Mouse (Mus musculus): Measurements from ENCODE around the gene Jpt1. TPM values are rescaled to one million over a fixed set of nuclear protein-coding genes. Genes with fewer than 3 reads are reported as not detected.
A peak's percentile ranks its signal among the peaks of the same experiment; 100 is the strongest.

The Jpt1 gene
- total RNA-seq, 2 experiments from 2014 or later: 158 to 161 TPM

DNA sequence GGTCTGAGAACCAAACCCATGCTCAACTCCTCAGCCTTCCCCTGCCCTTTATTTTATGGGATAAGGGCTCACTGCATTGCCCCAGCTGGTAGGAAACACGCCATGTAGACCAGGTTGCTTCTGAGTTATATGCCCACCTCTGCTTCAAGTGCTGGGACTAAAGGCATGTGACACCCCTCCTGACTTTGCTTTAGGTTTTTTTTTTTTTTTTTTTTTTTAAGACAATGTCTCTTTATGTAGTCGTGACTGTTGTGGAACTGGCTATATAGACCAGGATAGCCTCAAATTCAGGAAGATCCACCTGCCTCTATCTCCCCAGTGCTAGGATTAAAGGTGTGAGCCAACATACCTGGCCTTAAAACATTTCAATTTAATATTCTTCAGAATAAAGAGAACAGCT lies 8.5 kb upstream of the Jpt1 start:
- no peak for TF ChIP-seq CTCF (IDR thresholded peaks at IDR 0.05)
- no peak overlapping the region for H3K4me3 ChIP-seq
- no peak overlapping the region for H3K27ac ChIP-seq
- intact Hi-C loops (cut with DNase I): no loop called here
- no peak for DNase-seq (ENCODE audit: extremely low spot score in 1 of 2, low spot score in 2 of 2)

DNA sequence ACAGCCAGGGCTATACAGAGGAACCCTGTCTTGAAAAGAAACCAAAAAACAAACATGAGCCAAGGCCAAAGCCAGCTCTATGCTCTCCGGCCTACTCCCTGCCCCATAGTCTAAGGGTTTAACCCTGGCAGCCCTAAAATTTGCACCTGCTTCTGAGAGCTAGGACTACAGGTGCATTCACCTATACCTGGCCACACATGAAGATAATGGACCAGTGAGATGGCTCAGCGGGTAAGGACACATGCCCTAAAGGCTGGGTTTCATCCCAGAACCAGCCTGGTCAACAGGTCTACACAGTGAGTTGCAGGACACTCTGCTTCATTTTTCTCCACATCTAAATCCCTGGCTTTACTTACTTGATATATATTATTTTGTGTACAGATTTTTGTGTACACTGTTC lies 8.1 kb upstream of the Jpt1 start:
- Histone ChIP-seq H3K27ac (no peak overlapping the region), H3K4me3 (no peak overlapping the region)
- no peak for TF ChIP-seq CTCF (IDR thresholded peaks at IDR 0.05)
- DNase-seq (ENCODE audit: extremely low spot score in 1 of 2, low spot score in 2 of 2): no peak
- intact Hi-C loops (cut with DNase I): no loop called here

DNA sequence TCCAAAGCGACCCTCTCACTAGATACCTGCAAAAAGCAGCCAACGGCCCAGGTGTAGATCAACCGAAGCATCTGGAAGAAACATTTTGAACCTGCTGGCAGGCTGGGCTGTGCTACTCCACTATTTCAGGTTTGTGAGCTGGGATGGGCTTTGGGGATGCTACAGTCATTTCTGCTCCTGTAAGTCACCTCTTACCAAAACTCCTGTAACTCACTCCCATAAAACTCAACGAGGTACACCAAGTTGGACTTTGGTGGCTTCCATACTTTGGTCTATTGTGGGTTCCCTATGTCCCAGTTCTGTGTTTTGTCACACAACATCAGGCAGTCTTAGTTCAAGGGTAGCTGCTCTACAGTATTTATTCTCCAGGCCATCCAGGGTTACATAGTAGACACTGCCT lies 6.9 kb upstream of the Jpt1 start:
- Histone ChIP-seq H3K4me3 (no peak overlapping the region), H3K27ac (no peak overlapping the region)
- DNase-seq (ENCODE audit: extremely low spot score in 1 of 2, low spot score in 2 of 2): no peak
- intact Hi-C loops (cut with DNase I): loop anchor here (2.0 kb wide), 1 partner anchor 14 kb away; no protein-coding TSS in a partner anchor
- no peak for TF ChIP-seq CTCF (IDR thresholded peaks at IDR 0.05)

DNA sequence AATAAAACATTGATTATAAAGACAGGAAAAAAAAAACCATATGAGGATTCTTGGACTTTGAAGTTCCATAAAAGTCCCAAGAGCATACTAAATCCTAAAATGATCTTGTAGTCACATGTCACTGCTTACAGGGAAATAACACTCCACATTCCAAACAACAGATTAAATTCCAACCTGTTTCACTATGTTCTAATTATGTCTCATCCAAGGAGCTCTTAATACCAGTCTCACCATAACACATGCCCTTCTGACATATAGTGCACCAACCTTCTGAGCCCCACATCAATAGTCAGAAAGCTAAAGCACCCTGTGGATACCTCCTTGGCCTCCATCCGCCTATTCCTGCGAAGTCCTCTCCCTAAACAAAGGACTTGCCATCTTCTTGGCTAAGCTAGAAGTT lies 6.0 kb upstream of the Jpt1 start:
- intact Hi-C loops (cut with DNase I): loop anchor here (2.0 kb wide), 1 partner anchor 15 kb away; no protein-coding TSS in a partner anchor
- Histone ChIP-seq H3K27ac (no peak overlapping the region), H3K4me3 (no peak overlapping the region)
- no peak for DNase-seq (ENCODE audit: extremely low spot score in 1 of 2, low spot score in 2 of 2)
- TF ChIP-seq CTCF (IDR thresholded peaks at IDR 0.05): no peak

DNA sequence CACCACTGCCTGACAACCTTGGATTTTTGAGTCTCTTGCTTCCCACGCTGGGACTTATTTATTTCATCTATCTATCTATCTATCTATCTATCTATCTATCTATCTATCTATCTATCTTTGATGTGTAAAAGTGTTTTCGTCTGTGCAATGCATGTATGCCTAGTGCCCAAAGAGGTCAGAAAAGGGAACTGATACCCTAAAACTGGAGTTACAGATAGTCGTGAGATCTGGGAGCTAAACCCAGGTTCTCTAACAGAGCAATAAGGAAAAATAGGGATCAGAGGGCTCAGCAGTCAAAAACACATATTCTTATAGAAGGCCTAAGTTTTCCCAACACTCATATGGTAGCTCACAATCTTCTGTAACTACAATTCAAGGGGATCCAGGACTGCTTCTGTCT lies 5.4 kb upstream of the Jpt1 start:
- intact Hi-C loops (cut with DNase I): no loop called here
- Histone ChIP-seq H3K27ac (no peak overlapping the region), H3K4me3 (no peak overlapping the region)
- no peak for DNase-seq (ENCODE audit: extremely low spot score in 1 of 2, low spot score in 2 of 2)
- TF ChIP-seq CTCF (IDR thresholded peaks at IDR 0.05): no peak

DNA sequence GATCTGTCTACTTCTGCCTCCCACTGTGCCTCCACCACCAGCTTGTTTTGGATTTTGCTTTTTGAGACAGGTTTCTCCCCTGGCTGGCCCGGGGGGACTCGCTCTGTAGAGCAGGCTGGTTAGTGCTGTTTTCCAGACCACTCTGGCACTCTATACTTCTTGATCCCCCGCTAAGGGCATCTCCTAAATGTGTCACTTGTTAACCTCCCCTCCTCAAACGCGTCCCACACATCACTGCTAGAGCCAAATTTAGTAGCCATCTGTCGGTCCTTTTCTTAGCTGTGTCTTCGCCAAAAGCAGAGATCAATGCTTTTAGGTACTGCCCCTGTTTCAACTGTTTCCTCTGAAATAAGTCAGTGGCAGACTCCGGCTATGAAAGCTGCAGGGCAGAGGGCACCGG lies 4.5 kb upstream of the Jpt1 start:
- Histone ChIP-seq H3K27ac (peak overlapping the region; percentile 66), H3K4me3 (no peak overlapping the region)
- peak in 1 of 2 experiments; percentile 31 for DNase-seq (ENCODE audit: extremely low spot score in 1 of 2, low spot score in 2 of 2)
- TF ChIP-seq CTCF (IDR thresholded peaks at IDR 0.05): no peak
- intact Hi-C loops (cut with DNase I): no loop called here

DNA sequence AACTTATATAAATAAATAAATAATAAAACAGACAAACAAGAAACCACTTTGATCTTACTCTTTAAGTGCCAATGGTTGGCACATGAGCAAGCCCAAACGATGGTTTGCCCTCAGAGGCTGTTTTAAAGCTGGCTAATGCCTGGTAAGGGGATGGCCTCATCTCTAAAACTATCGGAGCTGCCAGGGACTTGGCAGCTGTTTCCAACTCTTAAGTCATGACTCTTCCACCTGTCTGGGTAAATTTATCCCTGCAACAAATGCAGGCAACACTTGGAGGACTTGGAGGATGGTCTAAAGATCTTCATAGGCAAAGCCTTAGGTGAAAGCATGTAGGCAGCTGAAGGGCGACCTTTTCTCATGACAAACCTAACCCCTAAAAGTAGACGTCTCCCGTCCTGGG lies 2.8 kb upstream of the Jpt1 start:
- DNase-seq (ENCODE audit: extremely low spot score in 1 of 2, low spot score in 2 of 2): no peak
- no peak for TF ChIP-seq CTCF (IDR thresholded peaks at IDR 0.05)
- Histone ChIP-seq H3K27ac (no peak overlapping the region), H3K4me3 (no peak overlapping the region)
- intact Hi-C loops (cut with DNase I): no loop called here

DNA sequence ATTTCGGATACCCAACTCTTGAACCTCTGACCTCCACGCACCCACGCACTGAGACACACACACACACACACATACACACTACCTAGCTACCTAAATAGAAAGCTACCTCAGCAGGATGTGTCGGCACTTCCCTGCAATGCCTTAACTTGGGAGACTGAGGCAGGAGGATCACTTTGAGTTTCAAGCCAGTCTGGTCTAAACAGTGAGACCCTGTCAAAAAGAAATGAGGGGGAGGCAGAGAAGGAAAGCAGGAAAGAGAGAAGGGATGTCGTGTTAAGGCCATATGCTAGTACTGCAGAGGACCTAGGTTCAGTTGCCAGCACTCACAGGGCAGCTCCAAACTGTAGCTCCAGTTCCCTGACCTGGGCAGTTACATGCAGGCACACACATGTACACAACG lies 834 bp upstream of the Jpt1 start:
- no peak overlapping the region for H3K27ac ChIP-seq
- intact Hi-C loops (cut with DNase I): loop anchor here (2.0 kb wide), 1 partner anchor 22 kb away; the partner anchor contains the start of gene Sumo2
- H3K4me3 ChIP-seq: no peak overlapping the region
- no peak for DNase-seq (ENCODE audit: extremely low spot score in 1 of 2, low spot score in 2 of 2)
- no peak for TF ChIP-seq CTCF (IDR thresholded peaks at IDR 0.05)

DNA sequence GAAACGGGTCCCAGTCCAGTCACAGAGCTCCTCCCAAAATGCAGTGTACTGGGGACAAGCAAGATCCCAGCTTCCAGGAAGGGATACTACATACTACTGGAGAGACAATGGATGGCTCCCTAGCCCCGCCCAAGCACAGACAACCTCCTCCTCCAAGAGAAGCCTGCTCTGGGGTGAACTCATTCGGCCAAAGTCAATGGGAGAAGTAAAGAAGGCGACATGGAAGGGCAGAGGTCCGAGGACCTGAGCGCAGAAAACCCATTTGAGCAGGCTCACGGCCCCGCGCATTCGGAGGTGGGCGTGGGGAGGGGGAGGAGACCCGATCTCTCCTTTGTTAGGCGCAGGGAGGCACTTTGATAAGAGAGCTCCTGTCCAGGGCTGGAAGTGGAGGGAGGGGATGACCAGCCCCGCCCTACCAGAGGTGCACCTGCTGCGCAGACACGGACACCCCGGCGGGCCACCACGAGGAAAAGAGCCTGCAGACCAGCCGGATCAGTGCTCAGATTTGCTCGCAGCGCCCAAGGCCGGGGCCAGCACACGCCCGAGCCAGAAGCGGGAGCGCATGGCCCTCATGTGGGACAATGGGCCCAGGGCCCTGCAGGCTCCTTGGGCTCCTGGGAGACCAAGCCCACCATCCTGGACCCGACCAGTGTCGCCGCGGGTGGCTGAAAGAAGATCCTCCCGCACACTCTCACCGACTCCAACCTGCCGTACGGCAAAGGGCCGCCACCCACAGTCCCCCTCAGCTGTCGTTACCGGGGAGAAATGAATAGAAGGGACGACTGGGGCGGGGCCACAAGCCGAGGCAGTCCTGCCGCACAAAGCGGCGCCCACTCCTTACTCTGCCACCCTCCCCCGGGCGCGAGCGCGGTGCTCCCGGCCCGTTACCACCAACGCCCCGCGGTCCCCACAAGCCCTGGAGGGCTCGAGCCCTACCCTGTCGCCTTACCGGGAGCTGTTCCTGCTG lies 633 bp downstream of the Jpt1 start:
- H3K27ac ChIP-seq: peak overlapping the region; percentile 94
- intact Hi-C loops (cut with DNase I): loop anchor here (1.0 to 2.0 kb wide), 3 partner anchors 22 to 51 kb away; partner anchors contain the start of genes Nt5c, Nup85 and Sumo2
- peak in 1 of 2 experiments; percentile 74 for DNase-seq (ENCODE audit: extremely low spot score in 1 of 2, low spot score in 2 of 2)
- peak overlapping the region; percentile 90 for H3K4me3 ChIP-seq
- no peak for TF ChIP-seq CTCF (IDR thresholded peaks at IDR 0.05)

DNA sequence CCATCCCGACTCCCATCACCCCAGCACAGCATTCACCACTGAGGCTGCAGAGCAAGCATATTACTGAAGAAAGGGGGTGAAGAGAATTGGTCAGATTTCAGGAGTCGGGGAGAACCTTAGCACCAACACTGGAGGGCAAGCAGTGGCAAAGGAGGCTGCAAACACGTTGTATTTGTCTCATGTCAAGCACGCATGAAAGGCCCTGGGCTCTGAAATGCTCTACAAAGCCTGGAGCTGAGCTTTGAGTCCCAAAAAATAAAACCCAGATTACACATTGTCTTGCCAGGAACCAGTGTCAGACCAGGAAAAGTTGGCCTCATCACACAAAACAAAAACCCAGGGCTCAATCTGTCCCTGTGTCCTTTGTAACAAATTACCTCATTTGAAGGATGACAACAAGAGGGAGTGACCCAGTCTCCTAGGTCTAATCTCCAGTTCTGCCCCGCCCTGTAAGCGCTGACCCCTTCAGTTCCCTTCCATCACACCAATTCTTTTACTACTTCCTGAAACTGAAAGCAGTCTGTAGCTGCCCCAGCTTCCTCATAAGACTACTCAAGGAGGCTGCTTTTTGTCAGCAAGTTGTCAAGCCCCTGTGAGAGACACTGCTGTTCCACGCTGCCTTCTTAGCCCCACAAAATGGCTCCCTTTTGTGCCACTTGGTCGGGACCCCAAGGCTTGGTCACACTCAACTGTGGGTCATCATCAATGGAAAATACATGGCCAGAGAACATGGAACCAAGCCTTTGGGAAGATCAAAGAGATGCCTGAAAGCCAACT lies 1.6 kb downstream of the Jpt1 start:
- no peak for TF ChIP-seq CTCF (IDR thresholded peaks at IDR 0.05)
- no peak for DNase-seq (ENCODE audit: extremely low spot score in 1 of 2, low spot score in 2 of 2)
- intact Hi-C loops (cut with DNase I): loop anchor here (2.0 kb wide), 1 partner anchor 52 kb away; the partner anchor contains the start of gene Nup85
- Histone ChIP-seq H3K4me3 (peak overlapping the region; percentile 90), H3K27ac (peak overlapping the region; percentile 11; the same call in 1 of the 2 replicates)

DNA sequence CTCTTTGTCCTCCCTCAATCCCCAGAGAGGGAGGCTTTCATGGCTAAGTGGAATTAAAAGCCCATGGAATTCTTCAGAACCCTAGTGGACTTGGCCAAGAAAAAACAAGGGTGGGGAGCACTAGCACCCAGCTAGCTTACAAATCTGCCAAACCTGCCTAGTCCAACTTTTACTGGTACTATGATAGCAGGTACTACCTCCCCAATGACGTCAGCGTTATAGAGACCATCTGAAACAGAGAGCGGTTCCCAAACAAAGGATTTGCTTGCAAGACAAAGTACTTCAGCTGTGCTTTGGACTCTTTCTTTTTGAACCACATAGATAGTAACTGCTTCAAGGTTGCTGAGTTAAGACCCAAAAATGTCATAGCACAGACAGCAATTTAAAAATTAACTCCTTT lies 2.2 kb downstream of the Jpt1 start:
- no peak for DNase-seq (ENCODE audit: extremely low spot score in 1 of 2, low spot score in 2 of 2)
- Histone ChIP-seq H3K4me3 (peak overlapping the region; percentile 90), H3K27ac (no peak overlapping the region)
- intact Hi-C loops (cut with DNase I): loop anchor here (2.0 kb wide), 1 partner anchor 53 kb away; the partner anchor contains the start of gene Nup85
- TF ChIP-seq CTCF (IDR thresholded peaks at IDR 0.05): no peak

DNA sequence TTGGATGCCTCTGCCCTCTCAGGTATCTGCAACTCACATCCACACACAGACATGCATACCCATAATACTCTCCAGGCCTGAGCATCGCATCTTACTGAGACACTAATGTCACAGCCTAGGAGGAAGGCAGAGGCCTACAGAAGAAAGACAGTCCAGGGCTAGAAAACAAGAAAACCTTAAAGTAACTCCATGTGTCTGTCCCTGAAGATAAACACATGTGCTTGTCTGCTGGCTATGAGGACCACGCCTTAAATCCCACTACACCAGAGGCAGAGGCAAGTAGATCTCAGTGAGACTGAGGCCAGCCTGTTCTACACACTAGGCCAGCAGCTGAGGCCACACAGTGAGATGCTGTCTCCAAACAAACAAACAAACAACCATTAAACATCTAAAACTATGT lies 3.1 kb downstream of the Jpt1 start:
- intact Hi-C loops (cut with DNase I): no loop called here
- TF ChIP-seq CTCF (IDR thresholded peaks at IDR 0.05): no peak
- Histone ChIP-seq H3K4me3 (no peak overlapping the region), H3K27ac (no peak overlapping the region)
- DNase-seq (ENCODE audit: extremely low spot score in 1 of 2, low spot score in 2 of 2): no peak

Data from left cerebral cortex, adult 2 months (tissue).